33 mouse cellular contexts compared by ENCODE assay signal in genomic region chr1:37957659-37958058, GRCm38 (mm10). TPM values are rescaled to one million over a fixed set of nuclear protein-coding genes. Genes with fewer than 3 reads are reported as not detected.
"Had no signal": no experiment of that assay in that cellular context is flagged by ENCODE, and none has a peak within 500 bp of the region (broad histone marks: within the 10 kb centered on the region; RNA-seq: fewer than 3 reads in every experiment).

Lyg1 (minus strand) TSS chr1:37957759.

- H3K4me2 ChIP-seq: intestine, embryonic 15.5 days; kidney, embryonic 15.5 days; midbrain, embryonic 13.5 days; neural tube, embryonic 13.5 days had no signal

- H3K4me1 ChIP-seq: intestine, embryonic 15.5 days; kidney, embryonic 15.5 days had no signal

- H3K27me3 ChIP-seq: intestine, embryonic 15.5 days; kidney, embryonic 15.5 days; midbrain, embryonic 13.5 days; neural tube, embryonic 13.5 days had no signal

- H3K9ac ChIP-seq: intestine, embryonic 15.5 days; kidney, embryonic 15.5 days; liver, embryonic 14.5 days; liver, postnatal 0 days; midbrain, embryonic 13.5 days; neural tube, embryonic 13.5 days had no signal

- H3K9me3 ChIP-seq: intestine, embryonic 15.5 days; kidney, embryonic 15.5 days; midbrain, embryonic 10.5 days; neural tube, embryonic 13.5 days had no signal

- H3K27ac ChIP-seq: intestine, embryonic 15.5 days; kidney, embryonic 15.5 days; left cerebral cortex, adult 2 months; liver, embryonic 14.5 days; midbrain, embryonic 10.5 days; neural tube, embryonic 13.5 days had no signal

- ATAC-seq: intestine, embryonic 15.5 days; liver, postnatal 0 days; midbrain, embryonic 13.5 days; midbrain, embryonic 16.5 days had no signal

- H3K36me3 ChIP-seq: intestine, embryonic 15.5 days; kidney, embryonic 15.5 days; midbrain, embryonic 10.5 days; midbrain, embryonic 13.5 days; neural tube, embryonic 13.5 days had no signal

- DNase-seq: kidney, adult 11 months; kidney, adult 8-10 months; kidney, postnatal 10 days; kidney, postnatal 36 days; layer of hippocampus, postnatal 36 days; liver, postnatal 0 days; lung, postnatal 36 days; retina, postnatal 1 day; right cerebral cortex, postnatal 25 days; spleen, adult 18-20 months; thymus, adult 2 months; thymus, postnatal 14 days; thymus, postnatal 4 days had no signal

- H3K4me3 ChIP-seq: intestine, embryonic 15.5 days; kidney, embryonic 15.5 days; left cerebral cortex, adult 2 months; midbrain, embryonic 10.5 days; midbrain, embryonic 13.5 days; myocyte; neural tube, embryonic 13.5 days had no signal

RNA-seq across cellular contexts. Expression of gene Lyg1, which starts in this region (rescaled TPM):
- total RNA-seq: layer of hippocampus, adult 8-10 months; layer of hippocampus, postnatal 10 days; layer of hippocampus, postnatal 36 days; left cerebral cortex, adult 2 months; left cerebral cortex, postnatal 10 days; left cerebral cortex, postnatal 36 days; liver, adult 2 months; megakaryocyte progenitor cell, adult 5-6 weeks; monocyte, adult 5-6 weeks; neutrophil, adult 5-6 weeks had no signal
- polyA plus RNA-seq: intestine, embryonic 15.5 days; kidney, embryonic 15.5 days; limb, embryonic 11.5 days; limb, embryonic 14.5 days; liver, adult 2 months; liver, embryonic 14.5 days; liver, postnatal 0 days; midbrain, embryonic 10.5 days; midbrain, embryonic 13.5 days; midbrain, embryonic 16.5 days; myocyte; neural tube, embryonic 13.5 days; stomach, embryonic 16.5 days; thymus, adult 2 months had no signal
